Mouse (Mus musculus): ENCODE measurements around the gene Ccdc170. TPM values are rescaled to one million over a fixed set of nuclear protein-coding genes. Genes with fewer than 3 reads are reported as not detected.

The Ccdc170 gene
- polyA plus RNA-seq, 1 experiment from 2014 or later = not detected

DNA sequence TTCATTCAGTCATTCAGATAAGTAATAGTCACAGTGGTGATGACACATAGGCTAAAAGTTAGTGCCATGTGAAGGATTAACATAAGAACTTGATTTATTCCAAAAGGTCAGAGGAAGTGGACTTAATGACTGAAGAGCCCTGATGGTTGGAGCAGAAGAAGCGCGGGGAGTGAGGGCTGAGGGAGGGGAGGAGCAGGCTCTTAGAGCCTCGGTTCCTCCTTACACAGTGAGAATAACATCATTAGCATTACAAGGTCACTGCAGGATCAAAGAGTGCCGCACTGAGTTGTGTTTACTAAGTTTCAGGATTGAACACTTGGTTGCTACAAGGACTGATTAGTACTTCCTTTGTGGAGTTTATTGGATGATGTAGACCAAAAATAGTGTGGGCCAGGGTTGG lies 10.6 kb downstream of the Ccdc170 start:
- no peaks in the 10 kb centered on the region for H3K27me3 ChIP-seq (ENCODE audit: control insufficient read depth, insufficient read depth, low read length)
- no peak overlapping the region for H3K9ac ChIP-seq (ENCODE audit: low read length)
- no peaks in the 10 kb centered on the region for H3K4me1 ChIP-seq (replicated peaks; ENCODE audit: control insufficient read depth, insufficient read depth, low read length)
- H3K4me2 ChIP-seq (ENCODE audit: low read depth, low read length, severe bottlenecking) = no peak overlapping the region
- no peak overlapping the region for H3K4me3 ChIP-seq (ENCODE audit: low read depth, low read length)
- no peak overlapping the region for H3K27ac ChIP-seq (ENCODE audit: low read depth, low read length)
- no peaks in the 10 kb centered on the region for H3K36me3 ChIP-seq (ENCODE audit: control insufficient read depth, insufficient read depth, low read length)
- DNase-seq (ENCODE audit: low spot score) (no peak), ATAC-seq (replicated peaks; ENCODE audit: low FRiP score) (0 out of 2 replicates have a peak, but pooled peaks have one; percentile 21)
- no peaks in the 10 kb centered on the region for H3K9me3 ChIP-seq (ENCODE audit: control insufficient read depth, low read length)
- 13% methylated on average over 4 of the region's 4 CpGs for WGBS

DNA sequence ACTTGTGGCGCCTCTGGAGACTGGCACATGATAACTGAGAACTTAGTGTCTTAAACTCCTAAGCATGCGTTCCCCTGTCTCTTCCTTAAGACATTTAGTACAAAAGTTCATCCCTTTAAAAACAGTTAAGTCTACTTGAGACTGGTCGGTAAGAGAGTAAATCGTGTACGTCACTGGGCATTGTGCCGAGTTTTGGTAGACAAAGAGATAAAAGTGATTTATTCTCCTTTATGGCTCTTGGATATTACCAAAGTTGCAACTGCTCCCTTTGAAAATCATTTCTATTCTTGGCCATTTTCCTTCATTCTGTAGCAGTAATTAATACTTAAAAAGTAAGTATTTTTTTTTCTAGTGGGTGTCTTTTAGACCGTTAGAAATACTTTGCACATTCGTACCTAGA lies 20.9 kb downstream of the Ccdc170 start:
- DNase-seq (ENCODE audit: low spot score) (no peak), ATAC-seq (replicated peaks; ENCODE audit: low FRiP score) (no peak)
- H3K4me1 ChIP-seq (replicated peaks; ENCODE audit: control insufficient read depth, insufficient read depth, low read length) = no peaks in the 10 kb centered on the region
- H3K27me3 ChIP-seq (ENCODE audit: control insufficient read depth, insufficient read depth, low read length) = no peaks in the 10 kb centered on the region
- no peaks in the 10 kb centered on the region for H3K36me3 ChIP-seq (ENCODE audit: control insufficient read depth, insufficient read depth, low read length)
- no peak overlapping the region for H3K27ac ChIP-seq (ENCODE audit: low read depth, low read length)
- H3K4me2 ChIP-seq (ENCODE audit: low read depth, low read length, severe bottlenecking) = no peak overlapping the region
- WGBS = 92% methylated on average over 8 of the region's 8 CpGs
- no peak overlapping the region for H3K4me3 ChIP-seq (ENCODE audit: low read depth, low read length)
- H3K9ac ChIP-seq (ENCODE audit: low read length) = no peak overlapping the region
- H3K9me3 ChIP-seq (ENCODE audit: control insufficient read depth, low read length) = no peaks in the 10 kb centered on the region

DNA sequence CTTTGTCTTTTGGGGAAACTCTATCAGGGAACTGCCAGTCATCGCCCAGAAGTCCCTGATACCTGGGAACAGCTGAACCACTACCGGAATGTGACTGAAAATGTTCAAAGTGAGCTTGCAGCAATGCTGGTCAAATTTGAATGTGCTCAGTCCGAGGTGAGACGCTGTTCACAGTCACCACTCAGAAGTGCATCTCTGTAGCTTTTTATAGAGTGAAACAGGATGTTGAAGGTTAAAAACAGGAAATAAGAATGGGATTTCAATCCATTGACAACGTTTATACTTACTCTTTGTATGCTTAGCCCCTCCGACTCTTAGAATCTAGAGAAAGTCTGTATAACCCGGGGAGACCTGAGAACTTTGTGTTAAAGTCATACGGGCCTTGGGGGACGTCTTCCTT lies 30.4 kb downstream of the Ccdc170 start:
- Histone ChIP-seq H3K27ac (ENCODE audit: low read depth, low read length) (no peak overlapping the region), H3K27me3 (ENCODE audit: control insufficient read depth, insufficient read depth, low read length) (no peaks in the 10 kb centered on the region), H3K4me1 (replicated peaks; ENCODE audit: control insufficient read depth, insufficient read depth, low read length) (no peaks in the 10 kb centered on the region), H3K9me3 (ENCODE audit: control insufficient read depth, low read length) (no peaks in the 10 kb centered on the region), H3K9ac (ENCODE audit: low read length) (no peak overlapping the region), H3K4me2 (ENCODE audit: low read depth, low read length, severe bottlenecking) (no peak overlapping the region), H3K36me3 (ENCODE audit: control insufficient read depth, insufficient read depth, low read length) (no peaks in the 10 kb centered on the region), H3K4me3 (ENCODE audit: low read depth, low read length) (no peak overlapping the region)
- ATAC-seq (replicated peaks; ENCODE audit: low FRiP score) (no peak), DNase-seq (ENCODE audit: low spot score) (no peak)
- 87% methylated on average over 9 of the region's 9 CpGs for WGBS

DNA sequence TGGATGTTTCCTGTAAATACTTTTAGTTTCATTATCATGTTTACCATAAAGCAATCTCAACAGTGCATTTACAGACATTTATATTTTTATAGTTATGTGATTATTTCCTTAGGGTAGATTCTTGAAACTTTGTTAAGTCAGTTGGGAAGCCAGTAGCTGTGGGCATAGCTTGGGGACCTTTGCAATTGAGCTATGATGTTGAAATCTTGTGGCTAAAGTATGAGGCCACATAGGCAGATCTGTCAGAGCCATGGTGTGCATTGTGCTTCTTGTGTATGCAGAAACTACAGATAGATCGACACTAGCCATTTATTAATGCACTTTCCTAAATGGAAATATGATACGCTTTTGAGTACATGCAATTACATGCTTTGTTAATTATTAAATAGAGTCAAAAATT lies 35.3 kb downstream of the Ccdc170 start:
- 87% methylated on average over 2 of the region's 2 CpGs for whole genome bisulfite sequencing
- H3K4me2 ChIP-seq (ENCODE audit: low read depth, low read length, severe bottlenecking) = no peak overlapping the region
- no peaks in the 10 kb centered on the region for H3K9me3 ChIP-seq (ENCODE audit: control insufficient read depth, low read length)
- no peak overlapping the region for H3K9ac ChIP-seq (ENCODE audit: low read length)
- H3K4me1 ChIP-seq (replicated peaks; ENCODE audit: control insufficient read depth, insufficient read depth, low read length) = no peaks in the 10 kb centered on the region
- H3K4me3 ChIP-seq (ENCODE audit: low read depth, low read length) = no peak overlapping the region
- no peak for ATAC-seq (replicated peaks; ENCODE audit: low FRiP score)
- DNase-seq (ENCODE audit: low spot score) = no peak
- no peaks in the 10 kb centered on the region for H3K36me3 ChIP-seq (ENCODE audit: control insufficient read depth, insufficient read depth, low read length)
- no peak overlapping the region for H3K27ac ChIP-seq (ENCODE audit: low read depth, low read length)
- H3K27me3 ChIP-seq (ENCODE audit: control insufficient read depth, insufficient read depth, low read length) = no peaks in the 10 kb centered on the region

DNA sequence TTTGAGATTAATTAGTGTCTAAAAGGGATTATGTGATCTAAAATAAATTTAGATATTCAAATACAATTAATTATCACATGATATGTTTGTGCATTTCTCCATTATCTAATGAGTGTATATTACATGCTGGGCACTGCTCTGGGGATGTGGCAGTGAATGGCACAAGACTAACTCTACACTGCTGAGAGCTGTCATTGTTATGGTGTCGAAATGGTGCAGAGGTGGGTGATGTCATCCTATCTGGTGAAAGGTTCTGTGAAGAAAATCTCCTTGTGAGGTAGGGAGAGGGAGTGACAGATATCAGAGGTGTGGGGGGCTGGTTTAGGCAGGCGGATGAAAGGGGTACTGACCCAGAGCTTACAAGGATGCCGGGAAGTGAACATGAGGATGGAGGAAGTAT lies 37.3 kb downstream of the Ccdc170 start:
- no peak overlapping the region for H3K9ac ChIP-seq (ENCODE audit: low read length)
- DNase-seq (ENCODE audit: low spot score) (no peak), ATAC-seq (replicated peaks; ENCODE audit: low FRiP score) (no peak)
- no peaks in the 10 kb centered on the region for H3K9me3 ChIP-seq (ENCODE audit: control insufficient read depth, low read length)
- no peak overlapping the region for H3K4me2 ChIP-seq (ENCODE audit: low read depth, low read length, severe bottlenecking)
- 72% methylated on average over 3 of the region's 3 CpGs for WGBS
- H3K36me3 ChIP-seq (ENCODE audit: control insufficient read depth, insufficient read depth, low read length) = no peaks in the 10 kb centered on the region
- H3K4me3 ChIP-seq (ENCODE audit: low read depth, low read length) = no peak overlapping the region
- no peaks in the 10 kb centered on the region for H3K4me1 ChIP-seq (replicated peaks; ENCODE audit: control insufficient read depth, insufficient read depth, low read length)
- H3K27ac ChIP-seq (ENCODE audit: low read depth, low read length) = no peak overlapping the region
- no peaks in the 10 kb centered on the region for H3K27me3 ChIP-seq (ENCODE audit: control insufficient read depth, insufficient read depth, low read length)

DNA sequence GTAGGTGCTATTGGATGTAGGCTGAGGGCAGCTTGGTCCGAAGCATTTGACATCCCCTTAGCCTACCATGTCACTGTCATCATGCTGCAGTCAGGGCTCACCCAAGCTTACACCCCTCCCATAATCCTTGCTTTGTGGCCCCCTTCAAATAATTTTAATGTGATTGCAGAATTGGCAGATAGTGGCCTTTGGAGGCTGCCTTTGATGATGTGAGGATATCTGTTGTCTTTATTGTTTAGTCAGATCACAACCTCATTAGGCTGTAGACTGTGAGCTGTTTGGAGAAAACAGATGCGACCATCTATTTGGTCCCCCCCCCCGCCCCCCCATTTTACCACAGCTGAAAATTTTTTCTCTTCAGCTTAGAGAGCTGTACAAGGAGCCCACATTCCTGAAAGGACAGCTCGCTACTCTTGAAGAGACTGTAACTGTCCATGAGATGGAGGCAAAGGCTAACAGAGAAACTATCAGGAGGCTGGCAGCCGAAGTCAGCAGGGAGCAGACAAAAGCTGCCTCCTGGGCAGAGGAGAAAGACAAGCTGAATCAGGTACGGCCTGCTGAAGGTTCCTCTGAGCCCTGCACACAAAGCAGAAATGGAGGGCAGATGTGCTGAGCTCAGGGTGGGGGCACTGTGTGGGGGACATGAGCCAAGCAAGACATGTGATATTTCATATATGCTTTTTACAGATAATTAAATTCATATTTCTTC lies 38.2 kb downstream of the Ccdc170 start:
- DNase-seq (ENCODE audit: low spot score) = no peak
- WGBS = 54% methylated on average over 6 of the region's 6 CpGs
- no peaks in the 10 kb centered on the region for H3K36me3 ChIP-seq (ENCODE audit: control insufficient read depth, insufficient read depth, low read length)
- H3K27me3 ChIP-seq (ENCODE audit: control insufficient read depth, insufficient read depth, low read length) = no peaks in the 10 kb centered on the region
- H3K4me3 ChIP-seq (ENCODE audit: low read depth, low read length) = no peak overlapping the region
- H3K4me1 ChIP-seq (replicated peaks; ENCODE audit: control insufficient read depth, insufficient read depth, low read length) = no peaks in the 10 kb centered on the region
- H3K4me2 ChIP-seq (ENCODE audit: low read depth, low read length, severe bottlenecking) = no peak overlapping the region
- no peak overlapping the region for H3K27ac ChIP-seq (ENCODE audit: low read depth, low read length)
- H3K9me3 ChIP-seq (ENCODE audit: control insufficient read depth, low read length) = no peaks in the 10 kb centered on the region
- no peak for ATAC-seq (replicated peaks; ENCODE audit: low FRiP score)
- H3K9ac ChIP-seq (ENCODE audit: low read length) = no peak overlapping the region

DNA sequence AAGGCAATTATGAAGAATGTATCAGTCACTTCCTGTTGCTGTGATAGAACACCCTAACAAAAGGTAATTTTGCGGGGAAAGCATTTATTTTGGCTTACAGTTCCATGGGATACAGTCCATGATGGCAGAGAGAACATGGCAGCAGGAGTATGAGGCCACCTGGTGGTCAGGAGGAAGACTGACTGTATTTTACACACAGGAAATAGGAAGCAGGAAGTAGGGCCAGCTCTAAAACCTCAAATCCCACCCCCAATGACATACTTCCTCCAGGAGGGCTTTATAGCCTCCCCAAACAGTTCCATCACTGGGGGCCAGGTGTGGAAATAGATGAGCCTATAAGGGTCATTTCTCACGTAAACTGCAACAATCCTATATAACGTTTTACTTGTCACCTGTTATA lies 39.8 kb downstream of the Ccdc170 start:
- H3K9me3 ChIP-seq (ENCODE audit: control insufficient read depth, low read length) = no peaks in the 10 kb centered on the region
- ATAC-seq (replicated peaks; ENCODE audit: low FRiP score) (no peak), DNase-seq (ENCODE audit: low spot score) (no peak)
- H3K27ac ChIP-seq (ENCODE audit: low read depth, low read length) = no peak overlapping the region
- H3K4me1 ChIP-seq (replicated peaks; ENCODE audit: control insufficient read depth, insufficient read depth, low read length) = no peaks in the 10 kb centered on the region
- H3K36me3 ChIP-seq (ENCODE audit: control insufficient read depth, insufficient read depth, low read length) = no peaks in the 10 kb centered on the region
- no peak overlapping the region for H3K4me2 ChIP-seq (ENCODE audit: low read depth, low read length, severe bottlenecking)
- no peak overlapping the region for H3K9ac ChIP-seq (ENCODE audit: low read length)
- no peak overlapping the region for H3K4me3 ChIP-seq (ENCODE audit: low read depth, low read length)
- H3K27me3 ChIP-seq (ENCODE audit: control insufficient read depth, insufficient read depth, low read length) = no peaks in the 10 kb centered on the region
- 93% methylated on average over 3 of the region's 3 CpGs for WGBS

DNA sequence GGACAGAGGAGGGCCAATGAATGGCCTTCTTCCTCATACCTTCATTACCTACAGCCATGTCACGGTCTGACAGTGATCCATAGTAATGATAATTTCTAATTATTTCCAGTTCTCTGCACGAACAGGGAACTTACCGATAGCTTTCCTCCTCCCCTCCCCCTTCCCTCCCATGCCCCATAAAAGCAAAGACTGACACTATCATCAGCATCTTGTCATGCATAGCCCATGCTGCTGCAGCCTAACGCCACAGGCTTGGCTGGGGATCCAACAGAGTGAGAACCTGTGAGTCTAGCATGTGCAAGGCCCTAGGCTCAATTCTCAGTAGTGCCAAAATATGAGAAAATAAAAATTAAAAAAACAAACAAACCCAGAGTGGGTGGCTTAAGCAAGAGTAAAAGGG lies 40.8 kb downstream of the Ccdc170 start:
- no peak for DNase-seq (ENCODE audit: low spot score)
- ATAC-seq (replicated peaks; ENCODE audit: low FRiP score) = no peak
- Histone ChIP-seq H3K4me2 (ENCODE audit: low read depth, low read length, severe bottlenecking) (no peak overlapping the region), H3K27ac (ENCODE audit: low read depth, low read length) (no peak overlapping the region), H3K27me3 (ENCODE audit: control insufficient read depth, insufficient read depth, low read length) (no peaks in the 10 kb centered on the region), H3K4me1 (replicated peaks; ENCODE audit: control insufficient read depth, insufficient read depth, low read length) (no peaks in the 10 kb centered on the region), H3K9ac (ENCODE audit: low read length) (no peak overlapping the region), H3K9me3 (ENCODE audit: control insufficient read depth, low read length) (no peaks in the 10 kb centered on the region), H3K4me3 (ENCODE audit: low read depth, low read length) (no peak overlapping the region), H3K36me3 (ENCODE audit: control insufficient read depth, insufficient read depth, low read length) (no peaks in the 10 kb centered on the region)
- WGBS = 62% methylated on average over 4 of the region's 4 CpGs

DNA sequence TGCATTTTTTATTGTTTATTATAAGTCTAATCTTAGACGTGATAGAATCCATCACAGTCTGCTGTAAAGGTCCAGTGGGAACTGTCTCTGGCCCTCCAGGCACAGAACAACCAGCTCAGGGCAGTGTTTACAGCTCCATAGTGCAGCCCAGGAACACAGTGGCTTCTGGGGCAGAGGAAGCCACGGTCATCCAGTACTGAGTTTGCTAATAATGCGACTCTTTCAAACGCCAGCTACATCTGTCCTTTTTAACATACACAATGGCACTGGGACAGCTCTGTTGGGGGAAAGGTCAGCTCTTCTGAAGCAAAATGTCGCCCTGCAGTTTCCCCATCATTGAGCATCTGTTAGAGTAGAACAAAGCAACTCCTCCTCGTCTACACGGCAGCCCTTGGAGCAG lies 45.7 kb downstream of the Ccdc170 start:
- Histone ChIP-seq H3K27ac (ENCODE audit: low read depth, low read length) (no peak overlapping the region), H3K4me3 (ENCODE audit: low read depth, low read length) (no peak overlapping the region), H3K4me2 (ENCODE audit: low read depth, low read length, severe bottlenecking) (no peak overlapping the region), H3K27me3 (ENCODE audit: control insufficient read depth, insufficient read depth, low read length) (no peaks in the 10 kb centered on the region), H3K9me3 (ENCODE audit: control insufficient read depth, low read length) (no peaks in the 10 kb centered on the region), H3K4me1 (replicated peaks; ENCODE audit: control insufficient read depth, insufficient read depth, low read length) (no peaks in the 10 kb centered on the region), H3K9ac (ENCODE audit: low read length) (no peak overlapping the region), H3K36me3 (ENCODE audit: control insufficient read depth, insufficient read depth, low read length) (no peaks in the 10 kb centered on the region)
- ATAC-seq (replicated peaks; ENCODE audit: low FRiP score) = no peak
- 27% methylated on average over 7 of the region's 7 CpGs for WGBS
- DNase-seq (ENCODE audit: low spot score) = no peak
